Mouse (Mus musculus) bone marrow macrophage, adult 2 months (primary cell): Measurements from ENCODE around the gene Tmc8.

ENCODE experiments used
- CTCF ChIP-seq: IDR thresholded peaks from 2 replicates; pipeline ENCODE4 v1.5.1; 2012; ENCODE audit warnings: low read depth, mild to moderate bottlenecking, low read length, moderate library complexity
- POLR2A ChIP-seq: IDR thresholded peaks from 2 replicates; pipeline ENCODE4 v1.6.1; 2012; ENCODE audit warnings: mild to moderate bottlenecking, low read depth, low read length, borderline replicate concordance

GRCm38 (mm10) chr11:117743454-117744030, 38.3 kb upstream of the Tmc8 start:
- TF ChIP-seq POLR2A (no peak), CTCF (no peak)
